Mouse (Mus musculus): Measurements from ENCODE around the gene Phf21a.

The Phf21a gene

GRCm38 (mm10) chr2:92182981-92183501, 90.1 kb downstream of the Phf21a start:
- peak; percentile 72 to 80 for DNase-seq

GRCm38 (mm10) chr2:92183613-92184076, 90.7 kb downstream of the Phf21a start:
- peak; percentile 88 to 95 for DNase-seq

GRCm38 (mm10) chr2:92184077-92184921, 91.4 kb downstream of the Phf21a start:
- DNase-seq = peak; percentile 59 to 71

GRCm38 (mm10) chr2:92185062-92185765, 92.3 kb downstream of the Phf21a start:
- peak; percentile 31 to 51 for DNase-seq

GRCm38 (mm10) chr2:92185766-92186450, 93.0 kb downstream of the Phf21a start:
- DNase-seq = no peak

- DNase-seq = no peak
Observed at GRCm38 (mm10) chr2:92187061-92187460, 94.1 kb downstream of the Phf21a start.

GRCm38 (mm10) chr2:92188744-92189143, 95.8 kb downstream of the Phf21a start:
- no peak for DNase-seq

- no peak for DNase-seq
Observed at GRCm38 (mm10) chr2:92190960-92191359, 98.0 kb downstream of the Phf21a start.

- DNase-seq = peak; percentile 19 to 50
Observed at GRCm38 (mm10) chr2:92191826-92192581, 99.1 kb downstream of the Phf21a start.

GRCm38 (mm10) chr2:92198126-92198525, 105.2 kb downstream of the Phf21a start:
- DNase-seq = no peak

GRCm38 (mm10) chr2:92198747-92199146, 105.8 kb downstream of the Phf21a start:
- DNase-seq = no peak

- no peak for DNase-seq
Observed at GRCm38 (mm10) chr2:92199562-92200286, 106.8 kb downstream of the Phf21a start.

- DNase-seq = no peak
Observed at GRCm38 (mm10) chr2:92202319-92203040, 109.6 kb downstream of the Phf21a start.

- no peak for DNase-seq
Observed at GRCm38 (mm10) chr2:92205010-92205639, 112.2 kb downstream of the Phf21a start.

GRCm38 (mm10) chr2:92210409-92210808, 117.5 kb downstream of the Phf21a start:
- DNase-seq = no peak

GRCm38 (mm10) chr2:92221431-92221830, 128.5 kb downstream of the Phf21a start:
- no peak for DNase-seq

- no peak for DNase-seq
Observed at GRCm38 (mm10) chr2:92225592-92225991, 132.7 kb downstream of the Phf21a start.

- no peak for DNase-seq
Observed at GRCm38 (mm10) chr2:92229973-92230372, 137.1 kb downstream of the Phf21a start.

- no peak for DNase-seq
Observed at GRCm38 (mm10) chr2:92231706-92232105, 138.8 kb downstream of the Phf21a start.

- peak; percentile 34 to 44 for DNase-seq
Observed at GRCm38 (mm10) chr2:92234768-92235332, 141.9 kb downstream of the Phf21a start.
